Mouse (Mus musculus) limb, embryonic 10.5 days (tissue): ENCODE data around the gene Rgma. TPM values are rescaled to one million over a fixed set of nuclear protein-coding genes. Genes with fewer than 3 reads are reported as not detected.
A peak's percentile ranks its signal among the peaks of the same experiment; 100 is the strongest.

Source experiments
- DNase-seq: peaks from one replicate; pipeline ENCODE4 v3.0.0-alpha.2; 2017; ENCODE audit warnings: low spot score
- H3K27ac ChIP-seq: fragments of 300-500 bp; sonication (generic); 2 replicates; pipeline ENCODE4 v1.5.1; 2016; ENCODE audit warnings: mild to moderate bottlenecking
- H3K27me3 ChIP-seq: fragments of 300-500 bp; sonication (generic); 2 replicates; pipeline ENCODE4 v1.6.1; 2016; ENCODE audit warnings: low read depth, mild to moderate bottlenecking; ENCODE audit not compliant: poor library complexity, severe bottlenecking
- H3K36me3 ChIP-seq: fragments of 300-500 bp; sonication (generic); 2 replicates; pipeline ENCODE4 v1.6.1; 2016; ENCODE audit warnings: mild to moderate bottlenecking, moderate library complexity
- H3K4me1 ChIP-seq: fragments of 300-500 bp; sonication (generic); 2 replicates; pipeline ENCODE4 v1.6.1; 2016
- H3K4me3 ChIP-seq: fragments of 300-500 bp; sonication (generic); 2 replicates; pipeline ENCODE4 v1.5.1; 2016; ENCODE audit warnings: mild to moderate bottlenecking, moderate library complexity
- H3K9me3 ChIP-seq: fragments of 300-500 bp; sonication (generic); replicated peaks from 2 replicates; pipeline ENCODE4 v1.6.1; 2016; ENCODE audit warnings: mild to moderate bottlenecking
- WGBS: fragments of 180-500 bp; shearing (Covaris S2); methylation state at CpG from one replicate; pipeline ENCODE4 v1.1.7; 2016; 5-methylcytosine and 5-hydroxymethylcytosine counted together
- polyA plus RNA-seq: library from polyadenylated mRNA; unstranded; fragments of >200 nt; fragmentation: Nextera tagmentation; extraction: Ambion mirVana; gene quantifications from 2 replicates; pipeline ENCODE4 v1.2.1, GENCODE M21; 2016

The Rgma gene
- polyA plus RNA-seq, result 20.1 and 26.8 TPM in 2 replicates

DNA sequence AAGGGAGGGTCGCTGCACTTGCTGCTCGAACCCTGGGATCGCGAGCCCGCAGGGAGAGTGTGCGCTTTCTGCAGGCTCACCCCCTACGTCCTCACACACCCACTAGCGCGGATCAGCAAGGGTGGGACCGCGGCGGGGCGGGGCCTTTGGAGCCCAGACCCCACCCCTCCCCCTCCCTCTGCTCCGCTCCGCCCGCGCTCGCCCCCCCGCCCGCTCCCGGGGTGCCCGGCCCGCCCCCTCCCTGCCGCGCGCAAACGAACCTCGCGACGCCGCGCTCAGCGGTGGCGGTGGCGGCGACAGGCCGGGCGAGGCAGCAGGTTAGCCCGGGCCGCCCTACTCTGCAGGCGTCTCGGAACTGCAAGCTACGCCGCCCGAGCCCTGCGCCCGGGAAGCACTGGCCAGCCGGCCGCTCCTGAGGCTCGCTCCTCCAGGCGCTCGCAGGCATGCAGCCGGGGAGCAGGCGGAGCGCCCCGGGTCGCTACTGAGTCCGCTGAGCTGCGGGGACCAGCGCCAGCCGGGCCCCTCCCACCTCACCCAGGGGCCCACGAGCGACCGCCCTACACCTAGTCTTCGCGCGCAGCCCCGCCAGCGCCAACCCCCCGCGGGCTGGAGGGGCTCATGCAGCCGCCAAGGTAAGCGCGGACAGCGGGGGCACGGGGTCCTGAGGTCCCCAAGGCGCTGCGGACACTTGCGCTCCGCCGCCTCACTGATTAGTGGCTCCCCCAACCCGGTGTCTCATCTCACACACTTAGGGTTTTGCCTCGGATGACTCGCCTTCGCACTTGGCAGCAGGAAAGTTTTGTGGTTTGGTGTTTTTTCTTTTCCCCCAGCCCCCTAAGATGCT lies at the start of gene Rgma:
Rgma (plus strand) TSS at position 253 of the 844 bp plus-strand sequence.
- H3K4me1 ChIP-seq, result peaks cover 38% of the 10 kb centered on the region
- under 1% methylated on average over 82 of the region's 85 CpGs for WGBS
- peaks cover 87% of the 10 kb centered on the region for H3K27me3 ChIP-seq

DNA sequence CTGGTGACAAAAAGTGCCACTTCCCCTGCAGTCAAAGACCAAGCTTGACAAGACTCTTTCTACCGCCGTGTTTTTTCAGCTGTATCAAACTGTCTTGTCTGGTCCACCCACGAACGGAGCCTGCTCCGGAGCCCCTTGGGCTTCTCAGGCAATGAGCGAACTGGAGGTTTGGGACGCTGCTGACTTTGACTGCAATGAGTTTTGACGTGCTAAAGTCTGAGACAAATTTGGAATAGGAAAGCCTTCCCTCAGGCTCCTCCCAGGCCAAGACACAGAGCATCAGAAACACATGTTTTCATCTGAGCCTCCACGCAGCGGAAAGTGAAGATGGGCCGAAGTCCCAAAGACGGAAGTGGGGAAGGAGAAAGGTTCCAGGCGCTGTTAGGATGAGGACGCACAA lies 49.1 kb upstream of the Rgma start:
- H3K4me3 ChIP-seq, result no peak overlapping the region
- no peaks in the 10 kb centered on the region for H3K9me3 ChIP-seq
- peaks cover 30% of the 10 kb centered on the region for H3K27me3 ChIP-seq
- peaks cover 15% of the 10 kb centered on the region for H3K4me1 ChIP-seq
- WGBS, result 91% methylated on average over 14 of the region's 14 CpGs
- DNase-seq, result no peak
- H3K27ac ChIP-seq, result no peak overlapping the region
- H3K36me3 ChIP-seq, result no peaks in the 10 kb centered on the region

More for the DNA sequence above, at the start of gene Rgma:
- no peaks in the 10 kb centered on the region for H3K9me3 ChIP-seq
- peak within 1 kb of the TSS; percentile 88 for H3K27ac ChIP-seq
- peak; percentile 75 for DNase-seq
- peak within 1 kb of the TSS; percentile 64 for H3K4me3 ChIP-seq
- no peaks in the 10 kb centered on the region for H3K36me3 ChIP-seq

DNA sequence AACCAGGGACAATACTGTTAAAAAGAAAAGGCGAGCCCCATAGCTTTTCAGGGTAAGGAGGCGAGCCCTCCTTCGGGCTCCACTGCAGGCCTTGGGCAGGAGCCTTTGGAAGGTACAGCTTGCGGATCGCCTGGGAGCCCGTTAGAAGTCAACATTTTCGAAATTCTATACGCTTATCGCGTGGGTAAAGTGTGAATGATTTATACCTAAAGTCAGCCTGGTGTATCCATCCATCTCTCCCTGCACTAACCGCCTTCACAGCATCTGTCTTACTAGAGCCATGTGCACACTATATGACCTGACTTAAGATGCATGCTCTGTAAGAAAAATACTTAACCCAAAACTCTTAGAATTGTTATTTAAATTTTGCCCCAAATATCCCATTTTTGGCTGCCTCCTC lies 48.6 kb upstream of the Rgma start:
- 85% methylated on average over 11 of the region's 11 CpGs for WGBS
- no peaks in the 10 kb centered on the region for H3K36me3 ChIP-seq
- no peaks in the 10 kb centered on the region for H3K9me3 ChIP-seq
- H3K4me3 ChIP-seq, result no peak overlapping the region
- peaks cover 16% of the 10 kb centered on the region for H3K4me1 ChIP-seq
- H3K27ac ChIP-seq, result 0 out of 2 replicates have a peak overlapping the region, but pooled peaks have one; percentile 34
- DNase-seq, result no peak
- H3K27me3 ChIP-seq, result peaks cover 32% of the 10 kb centered on the region

DNA sequence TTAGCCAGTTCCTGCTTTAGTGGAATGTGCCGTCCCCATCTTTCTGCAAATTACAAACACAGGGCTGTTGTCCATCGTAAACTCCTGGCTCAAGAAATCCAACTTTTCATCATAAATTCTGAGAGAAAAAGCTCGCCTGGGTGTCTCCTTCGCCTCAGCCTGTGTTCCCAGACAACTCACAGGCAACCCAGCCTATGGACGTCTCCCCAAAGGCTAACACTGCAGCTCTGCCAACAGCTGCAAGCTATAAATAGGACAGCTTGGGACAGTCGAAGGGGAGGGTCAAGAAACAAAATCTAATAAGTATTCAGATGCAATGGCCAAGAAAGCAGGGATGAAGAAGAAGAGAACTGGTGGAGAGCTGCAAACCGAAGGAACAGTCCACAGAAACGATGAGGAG lies 48.1 kb upstream of the Rgma start:
- no peaks in the 10 kb centered on the region for H3K9me3 ChIP-seq
- H3K27me3 ChIP-seq, result peaks cover 33% of the 10 kb centered on the region
- peaks cover 19% of the 10 kb centered on the region for H3K4me1 ChIP-seq
- H3K4me3 ChIP-seq, result no peak overlapping the region
- H3K36me3 ChIP-seq, result no peaks in the 10 kb centered on the region
- H3K27ac ChIP-seq, result peak overlapping the region; percentile 34; the same call in 1 of the 2 replicates
- WGBS, result 67% methylated on average over 8 of the region's 8 CpGs
- DNase-seq, result no peak

DNA sequence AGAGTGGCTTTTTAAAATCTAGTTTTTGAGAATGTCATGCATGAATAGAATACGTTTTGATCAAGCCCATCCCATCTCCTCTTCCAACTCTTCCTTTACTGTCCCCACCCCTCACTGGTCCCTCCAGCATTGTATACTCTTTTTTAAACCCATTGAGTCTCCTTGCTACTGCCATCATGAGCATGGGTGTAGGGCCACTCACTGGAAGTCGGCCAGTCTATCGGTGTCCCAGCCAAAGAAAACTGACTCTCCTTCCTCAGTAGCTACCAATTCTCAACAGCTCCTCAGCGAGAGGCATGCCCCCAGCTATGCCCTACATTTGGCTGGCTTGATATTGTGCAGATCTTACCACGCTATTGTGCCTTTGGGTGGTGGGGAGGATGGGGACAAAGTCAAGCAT lies 47.7 kb upstream of the Rgma start:
- 91% methylated on average over 5 of the region's 5 CpGs for WGBS
- Histone ChIP-seq H3K4me3 (no peak overlapping the region), H3K36me3 (no peaks in the 10 kb centered on the region), H3K4me1 (peaks cover 19% of the 10 kb centered on the region), H3K27ac (no peak overlapping the region), H3K27me3 (peaks cover 29% of the 10 kb centered on the region), H3K9me3 (no peaks in the 10 kb centered on the region)
- DNase-seq, result no peak

DNA sequence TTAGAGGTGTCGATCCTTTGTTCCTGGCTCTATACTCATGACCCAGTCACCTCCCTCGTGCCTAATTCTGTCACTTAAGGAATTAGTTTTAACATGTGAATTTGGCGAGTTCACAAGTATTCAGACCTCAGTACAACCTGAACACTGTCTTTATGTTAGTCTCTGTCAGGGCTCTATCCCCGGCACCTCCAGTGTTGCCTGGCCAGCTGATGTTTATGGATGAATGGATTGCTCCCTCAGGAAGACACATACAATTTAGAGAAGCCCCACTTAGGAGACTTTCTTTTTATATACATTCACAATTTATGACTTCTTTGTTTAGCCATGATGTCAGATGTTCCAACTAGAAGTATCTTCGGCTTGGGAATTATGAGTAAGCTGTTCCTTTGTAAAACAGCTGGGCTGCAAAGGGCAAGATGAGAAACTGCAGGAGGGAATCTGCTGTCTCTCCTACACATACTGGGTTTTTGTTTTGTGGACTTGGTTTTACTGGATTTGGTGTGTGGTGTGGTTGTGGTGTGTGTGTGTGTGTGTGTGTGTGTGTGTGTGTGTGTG lies 46.6 kb upstream of the Rgma start:
- no peaks in the 10 kb centered on the region for H3K36me3 ChIP-seq
- no peak for DNase-seq
- no peak overlapping the region for H3K4me3 ChIP-seq
- no peaks in the 10 kb centered on the region for H3K9me3 ChIP-seq
- no peak overlapping the region for H3K27ac ChIP-seq
- peaks cover 16% of the 10 kb centered on the region for H3K4me1 ChIP-seq
- peaks cover 19% of the 10 kb centered on the region for H3K27me3 ChIP-seq
- 46% methylated on average over 5 of the region's 5 CpGs for WGBS

DNA sequence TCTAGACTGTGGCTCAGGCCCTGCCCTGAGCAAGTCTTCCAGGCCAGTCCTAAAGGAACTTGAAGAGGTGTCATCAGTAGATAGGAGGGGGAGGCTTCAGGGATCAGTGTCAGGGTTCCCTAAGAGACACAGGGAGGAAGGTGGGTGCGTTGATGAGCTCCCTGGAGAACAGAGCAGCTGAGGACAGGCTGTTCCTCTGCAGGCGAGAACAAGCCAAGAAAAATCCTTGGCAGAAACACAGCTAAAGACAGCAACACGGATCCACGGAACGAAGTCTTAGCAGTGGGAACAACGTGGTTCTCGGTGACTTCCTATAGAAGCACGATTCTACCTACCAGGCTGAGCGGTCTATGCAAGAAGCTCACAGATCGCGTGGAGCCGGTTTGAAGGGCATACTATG lies 44.6 kb upstream of the Rgma start:
- WGBS, result 96% methylated on average over 12 of the region's 12 CpGs
- H3K4me3 ChIP-seq, result no peak overlapping the region
- H3K4me1 ChIP-seq, result peaks cover 16% of the 10 kb centered on the region
- no peak overlapping the region for H3K27ac ChIP-seq
- H3K27me3 ChIP-seq, result peaks cover 19% of the 10 kb centered on the region
- DNase-seq, result no peak
- no peaks in the 10 kb centered on the region for H3K36me3 ChIP-seq
- no peaks in the 10 kb centered on the region for H3K9me3 ChIP-seq

DNA sequence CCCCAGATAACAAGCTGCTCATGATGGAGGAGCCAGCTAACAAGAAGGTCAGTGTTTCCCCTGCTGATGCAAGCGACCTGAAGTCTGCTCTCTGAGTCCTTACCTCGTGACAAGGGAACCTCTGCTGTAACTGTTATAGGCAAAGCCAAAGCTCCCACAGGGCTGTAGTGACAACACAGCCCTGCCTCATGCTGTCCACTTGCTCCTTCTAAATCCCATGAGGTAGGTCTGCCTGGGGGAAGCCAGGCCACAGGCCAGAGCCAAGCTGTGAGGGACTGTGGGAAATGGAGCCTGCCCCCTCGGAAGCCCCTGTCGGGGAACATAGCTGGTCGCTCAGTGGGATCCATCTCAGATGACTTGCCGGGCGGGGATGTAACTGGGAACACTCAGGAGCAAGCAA lies 43.7 kb upstream of the Rgma start:
- WGBS, result 72% methylated on average over 7 of the region's 7 CpGs

DNA sequence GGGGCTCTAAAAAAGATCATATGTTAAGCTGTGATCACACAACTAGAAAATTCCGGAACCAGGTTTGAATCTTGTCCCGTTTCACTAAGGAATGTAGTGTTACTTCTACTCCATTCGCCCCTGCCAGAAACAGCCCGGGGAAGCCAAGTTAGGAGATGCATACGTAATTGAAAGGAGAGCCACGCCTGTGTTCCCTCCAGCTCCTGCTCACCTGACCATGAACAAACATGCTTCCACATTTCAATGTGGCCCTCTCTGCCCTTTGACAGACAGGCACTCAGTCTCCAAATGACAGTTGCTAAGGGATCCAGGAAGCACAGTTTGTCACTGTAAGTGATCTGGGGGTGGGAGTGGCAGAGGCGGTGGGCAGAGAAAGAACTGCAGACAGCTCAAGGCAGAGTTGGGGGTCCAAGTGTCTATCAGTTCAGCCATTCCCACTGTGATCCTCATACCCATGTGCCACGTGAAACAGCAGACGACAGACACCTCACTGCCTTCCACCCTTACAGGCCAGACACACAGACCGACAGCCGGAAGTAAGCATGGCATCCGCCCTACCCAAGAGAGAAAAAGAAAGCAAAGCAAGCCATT lies 41.8 kb upstream of the Rgma start:
- no peak for DNase-seq
- H3K9me3 ChIP-seq, result no peaks in the 10 kb centered on the region
- no peak overlapping the region for H3K27ac ChIP-seq
- H3K36me3 ChIP-seq, result no peaks in the 10 kb centered on the region
- 82% methylated on average over 12 of the region's 12 CpGs for WGBS
- peaks cover 19% of the 10 kb centered on the region for H3K27me3 ChIP-seq
- no peak overlapping the region for H3K4me3 ChIP-seq
- H3K4me1 ChIP-seq, result peaks cover 7% of the 10 kb centered on the region

More for the DNA sequence above, 43.7 kb upstream of the Rgma start:
- no peak for DNase-seq
- no peak overlapping the region for H3K27ac ChIP-seq
- no peak overlapping the region for H3K4me3 ChIP-seq
- H3K9me3 ChIP-seq, result no peaks in the 10 kb centered on the region
- H3K36me3 ChIP-seq, result no peaks in the 10 kb centered on the region
- peaks cover 15% of the 10 kb centered on the region for H3K4me1 ChIP-seq
- H3K27me3 ChIP-seq, result peaks cover 19% of the 10 kb centered on the region

DNA sequence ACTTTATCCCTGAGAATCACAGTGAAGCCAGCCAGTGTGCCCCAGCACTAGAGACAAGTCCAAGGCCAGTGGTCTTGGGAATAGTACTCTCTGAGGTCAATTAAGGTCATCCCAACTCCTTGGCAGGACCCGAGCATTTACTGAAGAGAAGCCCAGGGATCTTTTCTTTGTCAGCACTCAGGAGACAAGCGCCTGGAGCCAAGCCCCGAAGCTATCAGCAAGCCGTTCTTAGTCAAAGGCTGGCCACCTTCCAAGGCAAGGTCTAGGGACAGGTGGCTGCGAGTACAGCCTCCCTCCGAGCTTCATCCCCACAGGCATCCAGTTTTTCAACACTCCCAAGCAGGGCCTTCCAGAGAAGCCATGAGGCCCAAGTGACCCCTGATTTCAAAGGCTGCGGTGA lies 40.4 kb upstream of the Rgma start:
- WGBS, result 78% methylated on average over 7 of the region's 7 CpGs
- Histone ChIP-seq H3K4me3 (no peak overlapping the region), H3K9me3 (no peaks in the 10 kb centered on the region), H3K27ac (no peak overlapping the region), H3K4me1 (peaks cover 7% of the 10 kb centered on the region), H3K36me3 (no peaks in the 10 kb centered on the region), H3K27me3 (peaks cover 16% of the 10 kb centered on the region)
- DNase-seq, result no peak

DNA sequence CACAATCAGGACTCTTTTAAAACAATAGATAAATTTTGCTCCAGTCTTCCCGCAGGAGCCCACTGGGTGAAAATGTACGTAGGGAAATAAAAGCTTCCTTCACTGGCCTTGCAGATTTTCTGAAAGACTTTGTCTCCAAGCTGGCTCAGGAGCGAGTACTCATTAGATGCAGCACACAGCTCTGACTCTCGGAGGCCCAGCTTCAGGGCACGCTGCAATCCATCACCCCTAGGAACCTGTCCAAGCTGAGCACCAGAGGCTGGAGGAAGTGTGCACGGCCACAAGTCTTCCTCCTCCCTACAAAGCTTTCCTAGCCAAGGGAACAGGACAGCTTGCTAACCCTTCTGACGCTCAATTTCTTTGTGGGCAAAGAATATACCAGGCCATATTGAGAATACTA lies 38.9 kb upstream of the Rgma start:
- Histone ChIP-seq H3K27me3 (peaks cover 5% of the 10 kb centered on the region; the same call in 1 of the 2 replicates), H3K27ac (no peak overlapping the region; the same call in 1 of the 2 replicates), H3K4me1 (peaks cover 7% of the 10 kb centered on the region), H3K4me3 (no peak overlapping the region), H3K9me3 (no peaks in the 10 kb centered on the region), H3K36me3 (no peaks in the 10 kb centered on the region)
- DNase-seq, result peak; percentile 40
- WGBS, result 45% methylated on average over 7 of the region's 7 CpGs

DNA sequence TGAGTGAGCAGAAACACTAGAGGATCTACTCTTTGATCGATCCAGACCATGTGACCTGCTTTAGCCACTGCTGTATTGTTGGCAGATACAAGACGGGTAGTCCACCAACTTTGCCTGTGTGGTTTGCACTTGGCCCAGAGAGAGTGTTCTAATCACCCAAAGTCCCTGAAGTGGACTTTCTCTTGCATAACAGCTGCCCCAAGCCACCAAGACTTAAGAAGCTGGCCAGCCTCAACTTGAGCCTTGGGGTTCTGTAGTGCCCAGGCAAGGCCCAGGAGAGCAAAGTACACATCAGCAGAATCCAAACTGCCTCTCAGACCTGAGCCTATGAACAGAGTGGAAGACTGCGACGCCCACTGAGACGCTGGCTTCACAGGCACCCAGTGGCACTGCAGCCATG lies 37.0 kb upstream of the Rgma start:
- H3K27ac ChIP-seq, result no peak overlapping the region
- WGBS, result 94% methylated on average over 5 of the region's 5 CpGs
- no peak for DNase-seq
- peaks cover 9% of the 10 kb centered on the region; the same call in 1 of the 2 replicates for H3K27me3 ChIP-seq
- peaks cover 2% of the 10 kb centered on the region; the same call in 1 of the 2 replicates for H3K4me1 ChIP-seq
- H3K36me3 ChIP-seq, result no peaks in the 10 kb centered on the region
- no peaks in the 10 kb centered on the region for H3K9me3 ChIP-seq
- H3K4me3 ChIP-seq, result no peak overlapping the region

DNA sequence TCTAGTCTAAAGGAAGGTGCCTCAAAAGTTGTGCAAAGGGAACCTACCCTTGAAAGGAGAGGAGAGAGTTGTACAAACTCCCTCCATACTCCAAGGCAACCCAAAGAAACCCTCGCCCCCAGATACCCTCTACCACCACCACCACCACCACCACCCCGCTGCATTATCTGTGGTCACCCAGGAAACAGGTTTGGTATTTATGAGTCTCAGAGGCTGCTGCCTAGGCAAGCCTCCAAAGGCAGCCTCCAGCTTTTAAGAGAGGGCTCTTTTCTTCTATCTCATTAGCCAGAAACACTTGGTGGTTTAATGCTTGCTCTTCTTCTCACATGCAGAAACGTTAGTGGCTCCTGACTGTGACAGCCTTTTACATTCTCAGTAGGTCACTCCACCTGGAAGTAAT lies 31.5 kb upstream of the Rgma start:
- Histone ChIP-seq H3K36me3 (no peaks in the 10 kb centered on the region), H3K4me1 (peaks cover 15% of the 10 kb centered on the region), H3K4me3 (no peak overlapping the region), H3K9me3 (no peaks in the 10 kb centered on the region), H3K27me3 (peaks cover 44% of the 10 kb centered on the region), H3K27ac (no peak overlapping the region)
- no peak for DNase-seq
- 33% methylated on average over 3 of the region's 3 CpGs for WGBS
